Mouse (Mus musculus): ENCODE measurements around the gene Serpinb9. TPM values are rescaled to one million over a fixed set of nuclear protein-coding genes. Genes with fewer than 3 reads are reported as not detected.

Gene Serpinb9
- total RNA-seq, 2 experiments from 2014 or later = 3.4 to 4.1 TPM

Other genes starting within 250 kb of the Serpinb9 start
- 100 to 1,000 TPM; 214 to 236 TPM for gene Mylk4, start 219.3 kb upstream of the Serpinb9 start, total RNA-seq (2021)
- 10 to 100 TPM; 24.8 to 26.7 TPM for gene Wrnip1, start 201.2 kb upstream of the Serpinb9 start, total RNA-seq (2021)
- under 1 TPM in 1 of 2 experiments, not detected in 1; 0.83 TPM for gene D930007J09Rik, start 200.4 kb upstream of the Serpinb9 start, total RNA-seq (2021)
- 10 to 100 TPM; 30.5 to 49.2 TPM for gene Serpinb1a, start 152.1 kb upstream of the Serpinb9 start, total RNA-seq (2021)
- gene Serpinb1c, start 105.0 kb upstream of the Serpinb9 start, total RNA-seq (2021) = 1 to 10 TPM in 1 of 2 experiments, under 1 TPM in 1; 0.29 to 1.1 TPM
- gene Serpinb6b, start 38.0 kb upstream of the Serpinb9 start, total RNA-seq (2021) = 1 to 10 TPM; 2.1 to 2.4 TPM
- under 1 TPM; 0.17 to 0.26 TPM for gene Serpinb9b, start 24.2 kb downstream of the Serpinb9 start, total RNA-seq (2021)
- under 1 TPM; 0.22 to 0.36 TPM for gene Serpinb1b, start 75.3 kb downstream of the Serpinb9 start, total RNA-seq (2021)
- gene Serpinb9c, start 156.5 kb downstream of the Serpinb9 start, total RNA-seq (2021) = not detected
- gene Serpinb9d, start 189.7 kb downstream of the Serpinb9 start, total RNA-seq (2021) = not detected
- not detected for gene Serpinb9e, start 246.4 kb downstream of the Serpinb9 start, total RNA-seq (2021)

Measured in gastrocnemius, postnatal 4 days (tissue).